ENCODE assay signal across 28 mouse cellular contexts in genomic region chr2:167356885-167357284, GRCm38 (mm10). TPM values are rescaled to one million over a fixed set of nuclear protein-coding genes. Genes with fewer than 3 reads are reported as not detected.
DNase-seq lines count a peak whose midpoint lies in the region; ATAC-seq lines count a peak whose summit lies in the region.
"Had no signal": no experiment of that assay in that cellular context is flagged by ENCODE, and none has a peak within 500 bp of the region (broad histone marks: within the 10 kb centered on the region; RNA-seq: fewer than 3 reads in every experiment).

No protein-coding gene starts in this region.

- no peaks in the 10 kb centered on the region for H3K9me3 ChIP-seq in embryonic facial prominence, embryonic 14.5 days (ENCODE audit: control insufficient read depth, low read length)
- no peaks in the 10 kb centered on the region for H3K9me3 ChIP-seq in embryonic facial prominence, embryonic 10.5 days
- H3K9me3 ChIP-seq in midbrain, embryonic 11.5 days (ENCODE audit: control insufficient read depth, low read length): no peaks in the 10 kb centered on the region
- H3K9me3 ChIP-seq: forebrain, embryonic 10.5 days; forebrain, embryonic 15.5 days; hindbrain, embryonic 12.5 days; intestine, embryonic 15.5 days; liver, embryonic 13.5 days; midbrain, embryonic 13.5 days; stomach, embryonic 15.5 days had no signal

- no peaks in the 10 kb centered on the region for H3K27me3 ChIP-seq in embryonic facial prominence, embryonic 14.5 days (replicated peaks; ENCODE audit: control insufficient read depth, insufficient read depth, low read length)
- H3K27me3 ChIP-seq in embryonic facial prominence, embryonic 10.5 days (replicated peaks; ENCODE audit: low read depth, poor library complexity, severe bottlenecking): 0 out of 2 replicates have a peak, but pooled peaks cover 10% of the 10 kb centered on the region
- H3K27me3 ChIP-seq in midbrain, embryonic 11.5 days (ENCODE audit: control insufficient read depth, insufficient read depth, low read length): peaks cover 2% of the 10 kb centered on the region; the same call in 1 of the 2 replicates
- H3K27me3 ChIP-seq: forebrain, embryonic 15.5 days; hindbrain, embryonic 12.5 days; intestine, embryonic 15.5 days; stomach, embryonic 15.5 days had no signal

- H3K4me1 ChIP-seq in embryonic facial prominence, embryonic 14.5 days (ENCODE audit: control insufficient read depth, insufficient read depth, low read length): no peaks in the 10 kb centered on the region; the same call in 1 of the 2 replicates
- peaks cover 17% of the 10 kb centered on the region for H3K4me1 ChIP-seq in embryonic facial prominence, embryonic 10.5 days
- H3K4me1 ChIP-seq in midbrain, embryonic 11.5 days (ENCODE audit: control insufficient read depth, insufficient read depth, low read length): no peaks in the 10 kb centered on the region
- H3K4me1 ChIP-seq: intestine, embryonic 15.5 days had no signal

- no peak; the same call in 1 of the 2 replicates for ATAC-seq in embryonic facial prominence, embryonic 14.5 days (ENCODE audit: low read depth)
- no peak for ATAC-seq in midbrain, embryonic 11.5 days (ENCODE audit: low FRiP score)
- ATAC-seq: forebrain, embryonic 15.5 days; hindbrain, postnatal 0 days; intestine, embryonic 15.5 days; midbrain, embryonic 13.5 days had no signal

- no peak overlapping the region for H3K9ac ChIP-seq in embryonic facial prominence, embryonic 14.5 days (ENCODE audit: low read depth, low read length)
- no peak overlapping the region for H3K9ac ChIP-seq in midbrain, embryonic 11.5 days (ENCODE audit: low read length)
- H3K9ac ChIP-seq: forebrain, embryonic 15.5 days; hindbrain, embryonic 12.5 days; intestine, embryonic 15.5 days; liver, embryonic 13.5 days; lung, embryonic 14.5 days; midbrain, embryonic 13.5 days; stomach, embryonic 15.5 days had no signal

- H3K79me2 ChIP-seq in macrophage (ENCODE audit: inconsistent target): peaks cover 38% of the 10 kb centered on the region

- no peak overlapping the region for H3K4me3 ChIP-seq in embryonic facial prominence, embryonic 14.5 days (ENCODE audit: low read depth, low read length)
- no peak overlapping the region for H3K4me3 ChIP-seq in embryonic facial prominence, embryonic 10.5 days
- no peak overlapping the region for H3K4me3 ChIP-seq in macrophage (ENCODE audit: inconsistent target)
- no peak overlapping the region for H3K4me3 ChIP-seq in midbrain, embryonic 11.5 days (ENCODE audit: low read depth, low read length)
- H3K4me3 ChIP-seq: forebrain, embryonic 10.5 days; forebrain, embryonic 15.5 days; hindbrain, embryonic 12.5 days; intestine, embryonic 15.5 days; liver, embryonic 13.5 days; megakaryocyte, embryonic 14.5 days; midbrain, embryonic 13.5 days; stomach, embryonic 15.5 days had no signal

- H3K4me2 ChIP-seq in embryonic facial prominence, embryonic 14.5 days (ENCODE audit: low read depth, low read length): no peak overlapping the region
- H3K4me2 ChIP-seq in midbrain, embryonic 11.5 days: no peak overlapping the region
- H3K4me2 ChIP-seq: forebrain, embryonic 15.5 days; hindbrain, embryonic 12.5 days; intestine, embryonic 15.5 days; liver, embryonic 13.5 days; lung, embryonic 14.5 days; midbrain, embryonic 13.5 days; stomach, embryonic 15.5 days had no signal

- no peak overlapping the region for H3K27ac ChIP-seq in embryonic facial prominence, embryonic 14.5 days (replicated peaks; ENCODE audit: low read depth, low read length)
- H3K27ac ChIP-seq in embryonic facial prominence, embryonic 10.5 days (replicated peaks): no peak overlapping the region
- H3K27ac ChIP-seq in macrophage: peak overlapping the region; percentile 97
- H3K27ac ChIP-seq in midbrain, embryonic 11.5 days (ENCODE audit: low read depth, low read length): no peak overlapping the region
- H3K27ac ChIP-seq: forebrain, embryonic 10.5 days; forebrain, embryonic 15.5 days; hindbrain, embryonic 12.5 days; hindbrain, postnatal 0 days; intestine, embryonic 15.5 days; liver, embryonic 13.5 days; midbrain, embryonic 13.5 days; stomach, embryonic 15.5 days had no signal

- no peaks in the 10 kb centered on the region for H3K36me3 ChIP-seq in embryonic facial prominence, embryonic 14.5 days (ENCODE audit: control insufficient read depth, insufficient read depth, low read length)
- H3K36me3 ChIP-seq in embryonic facial prominence, embryonic 10.5 days (replicated peaks): no peaks in the 10 kb centered on the region
- no peaks in the 10 kb centered on the region for H3K36me3 ChIP-seq in macrophage (ENCODE audit: inconsistent target)
- no peaks in the 10 kb centered on the region for H3K36me3 ChIP-seq in midbrain, embryonic 11.5 days (ENCODE audit: control insufficient read depth, insufficient read depth, low read length)
- H3K36me3 ChIP-seq: forebrain, embryonic 10.5 days; forebrain, embryonic 15.5 days; hindbrain, embryonic 12.5 days; intestine, embryonic 15.5 days; liver, embryonic 13.5 days; midbrain, embryonic 13.5 days; stomach, embryonic 15.5 days had no signal

- DNase-seq in embryonic facial prominence, embryonic 14.5 days (ENCODE audit: low spot score): peak; percentile 64
- DNase-seq in embryonic facial prominence, embryonic 10.5 days (ENCODE audit: low spot score): no peak
- DNase-seq in spleen, postnatal 36 days (ENCODE audit: low spot score in 2 of 2): peak; percentile 66 to 69
- no peak for DNase-seq in spleen, postnatal 4 days (ENCODE audit: low spot score in 2 of 2)
- DNase-seq in midbrain, embryonic 11.5 days (ENCODE audit: low spot score, missing footprints): no peak
- no peak for DNase-seq in kidney, postnatal 25 days
- DNase-seq in gastrocnemius, postnatal 4 days (ENCODE audit: low spot score in 2 of 2): no peak
- DNase-seq: adrenal gland, postnatal 25 days; cerebellum, adult 2 months; cerebellum, postnatal 14 days; gastrocnemius, postnatal 36 days; heart, postnatal 36 days; kidney, adult 2 months; kidney, postnatal 4 days; layer of hippocampus, postnatal 36 days; liver, embryonic 13.5 days; lung, embryonic 14.5 days; lung, postnatal 14 days; right cerebral cortex, adult 18-20 months had no signal

RNA-seq across cellular contexts. Expression of gene B4galt5, which starts 7.9 kb away (rescaled TPM):
- polyA plus RNA-seq in embryonic facial prominence, embryonic 14.5 days (2014; fragmentation: Nextera tagmentation; extraction: Ambion mirVana): 17.9 and 24.3 TPM in 2 replicates
- 7.3 and 8.7 TPM in 2 replicates for polyA plus RNA-seq in embryonic facial prominence, embryonic 10.5 days (2016; fragmentation: Nextera tagmentation; extraction: Ambion mirVana)
- 100 to 1,000 TPM; 105 to 608 (median 250) TPM for total RNA-seq in macrophage (2018; cell fraction: chromatin; rRNA removed)
- total RNA-seq in macrophage (2018; cell fraction: cytosol; rRNA removed): 100 to 1,000 TPM in 24 of 26 experiments, 10 to 100 TPM in 2; 82.2 to 467 (median 135) TPM
- total RNA-seq in macrophage (2018; cell fraction: nucleus; rRNA removed): 100 to 1,000 TPM; 170 to 581 (median 315) TPM
- polyA plus RNA-seq in macrophage (2018): 64.6 to 115 TPM (median 81.1 TPM) in 3 replicates
- 15.0 and 19.8 TPM in 2 replicates for polyA plus RNA-seq in midbrain, embryonic 11.5 days (2014; fragmentation: Nextera tagmentation; extraction: Ambion mirVana)
- 10 to 100 TPM; 40.0 to 41.0 TPM for total RNA-seq in gastrocnemius, postnatal 4 days (2021)

Comparison
In these comparisons a context has a peak if more than half of its experiments do, and no peak if none do; other contexts are left out.
1. DNase-seq: peak in embryonic facial prominence, embryonic 14.5 days (single experiment) and spleen, postnatal 36 days (2 of 2); none in embryonic facial prominence, embryonic 10.5 days (single experiment), spleen, postnatal 4 days (0 of 2), midbrain, embryonic 11.5 days (single experiment), kidney, postnatal 25 days (0 of 2) and gastrocnemius, postnatal 4 days (0 of 2).